Mouse (Mus musculus) right cerebral cortex, postnatal 25 days (tissue): Measurements from ENCODE around the gene Chst15.

Experiments
- DNase-seq: peaks from one replicate; pipeline ENCODE4 v3.0.0; 2022

Chst15 gene

GRCm38 (mm10) chr7:132299661-132300210, 17.3 kb downstream of the Chst15 start:
- DNase-seq: no peak

GRCm38 (mm10) chr7:132298412-132298990, 18.5 kb downstream of the Chst15 start:
- DNase-seq: no peak

GRCm38 (mm10) chr7:132296661-132297443, 20.2 kb downstream of the Chst15 start:
- DNase-seq: no peak

- no peak for DNase-seq
These were observed 20.9 kb downstream of the Chst15 start for GRCm38 (mm10) chr7:132296132-132296531.

GRCm38 (mm10) chr7:132287340-132287664, 29.7 kb downstream of the Chst15 start:
- no peak for DNase-seq

GRCm38 (mm10) chr7:132286630-132287339, 30.2 kb downstream of the Chst15 start:
- no peak for DNase-seq

- DNase-seq: peak; percentile 24
These were observed 32.2 kb downstream of the Chst15 start for GRCm38 (mm10) chr7:132284795-132285194.

- DNase-seq: peak; percentile 22
These were observed 32.8 kb downstream of the Chst15 start for GRCm38 (mm10) chr7:132284048-132284737.

- no peak for DNase-seq
These were observed 34.5 kb downstream of the Chst15 start for GRCm38 (mm10) chr7:132282576-132282975.

- no peak for DNase-seq
These were observed 34.9 kb downstream of the Chst15 start for GRCm38 (mm10) chr7:132282161-132282560.

GRCm38 (mm10) chr7:132281753-132282152, 35.3 kb downstream of the Chst15 start:
- DNase-seq: no peak

GRCm38 (mm10) chr7:132278658-132279057, 38.4 kb downstream of the Chst15 start:
- no peak for DNase-seq

- DNase-seq: no peak
These were observed 40.7 kb downstream of the Chst15 start for GRCm38 (mm10) chr7:132276287-132276686.

GRCm38 (mm10) chr7:132273741-132274513, 43.1 kb downstream of the Chst15 start:
- no peak for DNase-seq

GRCm38 (mm10) chr7:132272984-132273383, 44.0 kb downstream of the Chst15 start:
- no peak for DNase-seq

- DNase-seq: no peak
These were observed 46.7 kb downstream of the Chst15 start for GRCm38 (mm10) chr7:132270364-132270763.

GRCm38 (mm10) chr7:132269661-132270060, 47.4 kb downstream of the Chst15 start:
- no peak for DNase-seq

- no peak for DNase-seq
These were observed 49.1 kb downstream of the Chst15 start for GRCm38 (mm10) chr7:132267721-132268498.

- DNase-seq: no peak
These were observed 52.3 kb downstream of the Chst15 start for GRCm38 (mm10) chr7:132264763-132265162.

GRCm38 (mm10) chr7:132263186-132263585, 53.8 kb downstream of the Chst15 start:
- no peak for DNase-seq

- no peak for DNase-seq
These were observed 54.3 kb downstream of the Chst15 start for GRCm38 (mm10) chr7:132262696-132263095.
